Mouse (Mus musculus) erythroblast, embryonic 14.5 days (primary cell): ENCODE results near the gene Ssx2ip.

Experiments
- GATA1 ChIP-seq: IDR thresholded peaks from 2 replicates; pipeline ENCODE4 v1.6.1; 2012; ENCODE audit warnings: low read length, inconsistent platforms, mixed read lengths
- TAL1 ChIP-seq: IDR thresholded peaks from 3 replicates; pipeline ENCODE4 v1.6.1; 2012; ENCODE audit warnings: low read length, inconsistent platforms, mixed read lengths

DNA sequence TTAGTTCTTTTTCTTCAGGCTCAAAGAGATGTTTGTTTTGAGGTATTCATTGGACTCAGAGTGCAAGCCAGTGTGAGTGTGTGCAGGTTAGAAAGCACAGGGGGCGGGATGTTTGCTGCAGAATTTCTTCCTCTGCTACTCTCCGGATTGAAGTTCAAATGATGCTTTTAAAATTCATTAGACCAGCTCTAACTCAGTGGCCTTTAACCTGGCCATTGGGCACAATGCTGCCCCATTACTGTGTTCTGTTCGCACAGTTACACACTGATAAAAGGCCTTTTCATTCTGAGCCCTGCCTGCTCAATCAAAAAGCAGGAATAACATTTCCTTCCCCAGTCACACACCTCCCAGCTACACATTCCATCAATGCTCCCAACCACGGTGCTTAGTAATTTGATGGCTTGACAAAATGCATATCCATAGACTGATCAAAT is 29.2 kb upstream of the Ssx2ip start:
- TF ChIP-seq GATA1 (no peak), TAL1 (no peak)
